Mouse (Mus musculus): ENCODE measurements around the gene Il20ra.
A peak's percentile ranks its signal among the peaks of the same experiment; 100 is the strongest.
"Not testable (repeated sequence)": the region's sequence is repeated elsewhere in the genome, so short reads cannot be mapped to it uniquely, and the experiment has no call there.

Gene Il20ra

DNA sequence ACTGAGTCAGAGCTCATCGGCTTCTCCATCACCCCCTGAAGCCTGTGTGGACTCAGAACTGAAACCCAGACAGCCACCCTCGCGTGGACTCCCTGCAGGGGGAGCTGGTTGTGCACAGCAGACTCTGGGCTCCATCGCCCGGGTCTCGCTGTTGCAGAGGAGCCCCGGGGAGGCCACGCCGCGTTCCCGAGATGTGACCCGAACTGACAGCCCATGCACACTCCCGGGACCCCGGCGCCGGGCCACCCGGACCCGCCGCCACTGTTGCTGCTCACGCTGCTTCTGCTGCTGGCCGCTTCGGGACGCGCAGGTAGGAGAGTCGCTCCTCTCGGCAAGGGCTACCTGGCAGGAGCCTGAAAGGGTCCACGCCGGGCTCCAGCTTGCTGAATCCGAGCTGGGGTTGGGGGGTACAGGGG, at the start of gene Il20ra:
TSS of gene Il20ra (plus strand) at position 150 of the 416 bp plus-strand sequence.
- peak in 1 of 2 experiments; percentile 57 for DNase-seq (ENCODE audit: low spot score in 2 of 2)

- no peak for DNase-seq (ENCODE audit: low spot score in 2 of 2)
Observed at GRCm38 (mm10) chr10:19668973-19669372, 43.4 kb upstream of the Il20ra start.

DNA sequence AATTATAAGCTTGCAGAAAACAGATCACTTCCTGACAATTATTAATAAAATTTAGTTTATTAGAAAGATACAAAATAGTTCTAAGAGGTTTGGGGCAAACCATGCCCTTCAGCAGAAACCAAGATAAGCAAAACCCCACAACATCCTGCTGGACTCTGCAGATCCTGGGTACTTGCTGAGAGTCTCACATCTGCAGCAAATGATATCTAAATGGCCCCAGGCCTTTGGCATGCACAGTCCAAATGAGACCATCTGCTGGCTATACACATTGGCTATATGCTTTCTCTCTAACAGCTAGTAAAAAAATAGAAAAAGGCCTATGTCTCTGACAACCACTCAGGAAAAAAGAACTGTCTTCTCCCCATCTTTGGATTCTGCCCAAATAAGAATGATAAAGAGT, 40.4 kb upstream of the Il20ra start:
- DNase-seq (ENCODE audit: low spot score in 2 of 2) = no peak

DNA sequence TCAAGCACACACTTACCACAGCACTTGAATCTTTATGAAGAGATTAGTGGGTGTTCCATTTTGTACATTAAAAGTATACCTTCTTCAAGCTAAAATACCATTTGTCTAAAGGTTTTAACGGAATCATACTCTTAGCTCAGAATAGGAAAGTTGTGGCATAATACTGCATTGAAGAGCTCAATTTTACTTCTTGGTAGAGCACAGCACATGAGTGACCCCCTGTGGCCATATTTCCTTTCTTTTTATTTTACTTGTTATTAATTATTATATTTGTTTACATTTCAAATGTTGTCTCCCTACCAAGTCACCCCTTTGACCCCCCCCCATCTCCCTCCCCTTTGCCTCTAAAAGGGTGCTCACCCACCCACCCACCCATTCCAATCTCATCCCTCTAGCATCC, 39.2 kb upstream of the Il20ra start:
- DNase-seq (ENCODE audit: low spot score in 2 of 2) = no peak

DNA sequence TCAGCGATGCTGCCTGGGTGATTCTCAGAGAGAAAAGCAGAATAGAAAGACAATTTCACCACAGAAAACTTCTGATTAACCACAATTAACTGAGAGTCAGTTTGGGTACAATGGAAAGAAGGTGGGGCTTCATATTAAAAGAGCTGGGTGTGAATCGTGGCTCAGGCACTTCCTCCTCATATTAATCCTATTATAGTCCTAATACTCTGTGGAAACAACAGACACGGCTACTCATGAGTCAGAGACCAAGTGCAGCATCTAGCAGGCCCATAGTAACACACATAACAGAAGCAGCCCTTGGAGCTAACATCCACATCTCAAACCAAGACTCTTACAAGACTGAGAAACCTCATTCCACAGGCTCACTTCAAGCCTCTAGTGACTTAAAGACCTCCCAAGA, 24.7 kb upstream of the Il20ra start:
- no peak for DNase-seq (ENCODE audit: low spot score in 2 of 2)

GRCm38 (mm10) chr10:19691287-19691686, 21.1 kb upstream of the Il20ra start:
- no peak for DNase-seq (ENCODE audit: low spot score in 2 of 2)

DNA sequence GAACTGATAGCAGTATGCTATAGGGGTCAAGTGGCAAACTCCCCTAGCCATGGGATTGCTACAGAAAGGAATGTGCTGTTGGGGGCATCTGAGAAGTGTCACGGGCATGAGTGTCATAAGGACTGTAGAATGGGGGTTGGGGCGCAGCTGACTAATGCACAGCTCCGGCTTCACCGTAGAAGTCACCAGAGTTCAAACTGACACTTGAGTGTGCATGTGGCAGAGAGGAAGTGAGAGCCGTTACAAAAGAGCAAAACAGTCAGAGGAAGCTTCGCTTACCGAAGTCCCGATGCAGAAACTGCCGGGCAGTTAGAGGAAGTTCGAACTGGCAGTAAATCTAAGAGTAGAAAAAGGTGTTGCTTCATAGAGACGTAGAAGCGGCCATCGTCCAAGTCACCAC, 20.6 kb upstream of the Il20ra start:
- DNase-seq (ENCODE audit: low spot score in 2 of 2) = peak in 1 of 2 experiments; percentile 18

GRCm38 (mm10) chr10:19692332-19692731, 20.0 kb upstream of the Il20ra start:
- DNase-seq (ENCODE audit: low spot score in 2 of 2) = no peak

DNA sequence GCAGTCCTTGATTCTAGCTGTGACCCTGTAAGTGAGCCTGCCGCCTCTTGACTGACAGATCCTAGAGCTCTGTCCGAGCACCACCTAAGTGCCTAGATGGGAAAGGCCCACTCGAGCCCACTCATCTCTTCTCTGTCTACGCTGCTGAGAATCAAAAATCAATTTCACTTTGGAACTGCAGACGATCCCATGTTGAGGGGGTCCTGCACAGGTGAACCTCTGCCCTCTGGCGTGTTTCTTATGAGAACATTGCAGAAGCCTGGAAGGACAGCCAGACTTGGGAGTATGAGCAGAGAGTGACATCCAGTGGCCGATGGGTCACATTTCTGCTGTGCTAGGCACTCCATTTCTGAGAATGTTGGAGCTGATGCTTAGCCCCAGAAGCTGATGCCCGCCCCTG, 19.4 kb upstream of the Il20ra start:
- DNase-seq (ENCODE audit: low spot score in 2 of 2) = peak; percentile 15 to 21

DNA sequence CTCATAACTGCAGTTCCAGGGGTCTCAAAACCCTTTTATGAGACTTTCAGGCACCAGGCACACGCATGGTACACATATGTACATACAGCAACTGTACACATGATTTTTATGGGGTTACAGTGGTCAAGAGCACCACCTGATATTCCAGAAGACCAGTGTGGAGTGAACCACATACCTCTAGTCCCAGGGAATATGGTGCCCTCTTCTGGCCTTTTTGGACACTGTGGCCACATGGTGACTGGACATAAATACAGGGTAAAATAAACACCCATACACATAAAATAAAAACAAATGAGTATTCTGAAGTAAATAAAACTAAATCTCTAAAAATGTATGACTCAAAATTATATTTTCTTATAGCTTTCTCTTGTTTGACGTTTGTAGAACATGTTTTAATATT, 18.7 kb upstream of the Il20ra start:
- DNase-seq (ENCODE audit: low spot score in 2 of 2) = no peak

DNA sequence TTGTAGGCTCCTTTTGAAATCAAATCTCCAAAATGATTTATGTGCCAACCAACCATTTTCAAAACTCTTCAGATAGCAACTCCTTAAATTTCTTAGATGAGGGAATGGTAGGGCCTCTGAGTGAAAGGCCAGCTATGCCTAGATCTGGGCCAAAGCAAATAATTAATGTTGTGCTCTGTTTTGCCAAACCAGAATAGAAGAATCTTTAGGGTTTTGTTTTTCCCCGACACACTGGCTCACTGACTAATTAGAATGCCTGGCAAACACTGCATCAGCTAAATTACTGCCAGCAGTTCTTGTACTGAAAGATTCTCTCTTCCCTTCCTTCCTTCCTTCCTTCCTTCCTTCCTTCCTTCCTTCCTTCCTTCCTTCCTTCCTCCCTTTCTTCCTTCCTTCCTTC, 13.0 kb upstream of the Il20ra start:
- DNase-seq (ENCODE audit: low spot score in 2 of 2) = no peak

DNA sequence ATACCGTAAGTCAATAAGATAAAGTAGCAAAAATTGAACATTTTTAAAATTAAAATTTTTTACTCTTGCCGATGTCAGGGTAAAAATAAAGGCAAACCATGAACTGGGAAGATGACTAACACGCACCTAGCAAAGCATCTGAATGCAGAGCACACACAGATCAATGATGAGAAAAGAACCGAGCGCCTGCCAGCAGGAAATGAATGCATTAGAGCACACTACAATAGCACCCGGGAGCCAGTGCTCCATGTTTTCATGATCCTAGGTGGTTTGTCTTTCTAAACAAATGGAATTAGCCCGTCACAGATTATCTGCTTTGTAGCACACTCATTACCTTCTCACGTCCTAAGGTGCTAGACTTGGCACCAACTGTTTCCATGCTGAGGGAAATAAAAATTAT, 7.9 kb upstream of the Il20ra start:
- no peak for DNase-seq (ENCODE audit: low spot score in 2 of 2)

DNA sequence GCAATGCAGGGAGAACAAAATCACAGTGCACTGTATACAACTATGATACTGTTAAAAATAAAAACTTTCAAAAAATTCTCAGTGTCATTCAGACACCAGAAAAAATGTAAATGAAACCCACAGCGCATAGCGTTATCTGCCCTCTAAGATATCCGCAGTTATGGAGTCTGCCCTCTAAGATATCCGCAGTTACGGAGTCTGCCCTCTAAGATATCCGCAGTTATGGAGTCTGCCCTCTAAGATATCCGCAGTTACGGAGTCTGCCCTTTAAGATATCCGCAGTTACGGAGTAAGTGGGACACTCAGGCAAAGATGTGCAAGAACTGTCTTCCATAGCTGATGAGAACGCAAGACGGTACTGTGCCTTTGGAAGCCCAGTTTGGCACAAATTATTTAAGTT, 4.6 kb upstream of the Il20ra start:
- DNase-seq (ENCODE audit: low spot score in 2 of 2) = no peak

DNA sequence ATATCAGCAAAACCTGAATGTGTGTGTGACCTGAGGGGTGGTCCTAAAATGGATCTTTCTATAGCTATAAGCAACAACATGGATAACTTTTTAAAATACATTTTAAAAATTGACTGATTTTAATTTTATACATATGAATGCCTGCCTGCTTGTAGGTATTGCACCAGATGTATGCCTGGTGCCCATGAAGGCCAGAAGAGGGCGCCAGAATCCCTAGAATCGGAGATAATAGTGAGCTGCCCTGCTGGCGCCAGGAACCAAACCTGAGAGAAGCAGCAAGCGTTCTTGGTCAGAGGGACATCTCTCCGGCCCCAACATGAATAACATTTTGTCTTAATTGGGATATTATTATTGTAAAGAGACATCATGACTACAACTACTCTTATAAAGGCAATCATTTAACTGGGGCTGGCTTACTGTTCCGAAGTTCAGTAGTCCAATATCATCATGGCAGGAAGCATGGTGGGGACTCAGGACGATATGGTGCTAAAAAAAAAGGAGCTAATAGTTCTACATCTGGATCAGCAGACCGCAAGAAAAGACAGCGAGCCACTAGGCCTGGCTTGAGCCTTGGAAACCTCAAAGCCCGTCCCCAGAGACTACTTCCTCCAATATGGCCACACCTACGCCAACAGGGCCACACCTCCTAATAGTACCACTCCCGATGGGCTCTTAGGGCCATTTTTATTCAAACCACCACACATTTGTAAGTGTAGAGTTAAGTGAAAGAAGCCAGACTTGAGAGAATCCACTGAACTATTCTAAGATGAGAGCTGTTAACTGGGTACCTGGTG, 3.9 kb upstream of the Il20ra start:
- DNase-seq (ENCODE audit: low spot score in 2 of 2) = no peak

DNA sequence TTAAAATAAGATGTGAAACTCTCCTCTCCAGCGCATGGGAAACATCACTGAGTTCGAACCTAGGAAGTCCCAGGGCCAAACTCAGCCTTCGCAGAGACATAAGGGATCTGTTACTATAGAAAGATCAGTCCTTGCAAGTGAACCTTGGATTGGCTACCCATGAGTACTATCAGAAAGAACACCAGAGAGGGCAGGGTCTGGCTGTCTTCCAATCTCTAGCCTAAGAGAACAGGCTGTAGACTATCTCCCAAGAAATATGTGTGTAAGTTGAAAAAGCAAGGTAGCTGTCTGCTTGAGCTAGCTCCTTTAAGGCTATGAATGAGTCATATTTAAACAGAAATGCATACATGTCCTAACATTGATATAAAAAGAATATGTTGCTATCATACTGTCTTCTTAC, 1.4 kb upstream of the Il20ra start:
- DNase-seq (ENCODE audit: low spot score in 2 of 2) = no peak

DNA sequence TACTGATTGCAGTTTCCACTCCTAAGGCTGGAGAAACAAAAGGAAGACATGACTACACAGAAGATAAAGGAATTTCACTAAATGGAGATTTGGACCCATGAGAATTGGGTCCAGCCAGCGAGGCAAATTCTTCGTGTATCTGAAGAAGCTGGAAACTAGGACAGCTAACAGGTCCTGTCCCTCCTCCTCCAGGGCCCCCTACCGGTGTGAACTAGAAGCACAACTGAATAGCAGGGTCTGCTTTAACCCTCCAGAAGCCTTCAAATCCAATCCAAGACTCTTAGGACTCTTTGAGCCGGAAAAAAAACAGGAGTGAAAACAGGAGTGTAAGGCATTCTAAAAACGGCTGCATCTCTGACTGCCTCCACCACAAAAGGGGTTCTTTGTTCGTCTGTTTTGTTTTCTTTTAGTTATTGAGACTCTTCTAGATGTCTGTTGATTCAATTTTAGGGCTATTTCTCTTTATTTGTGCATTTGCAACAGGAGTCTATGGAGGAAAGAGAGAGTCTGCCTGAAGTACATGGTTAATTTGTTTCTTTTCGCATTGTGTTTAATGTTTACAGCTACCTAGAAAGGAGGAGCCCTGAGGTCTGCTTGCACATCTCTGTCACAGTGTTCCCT, 709 bp upstream of the Il20ra start:
- no peak for DNase-seq (ENCODE audit: low spot score in 2 of 2)

DNA sequence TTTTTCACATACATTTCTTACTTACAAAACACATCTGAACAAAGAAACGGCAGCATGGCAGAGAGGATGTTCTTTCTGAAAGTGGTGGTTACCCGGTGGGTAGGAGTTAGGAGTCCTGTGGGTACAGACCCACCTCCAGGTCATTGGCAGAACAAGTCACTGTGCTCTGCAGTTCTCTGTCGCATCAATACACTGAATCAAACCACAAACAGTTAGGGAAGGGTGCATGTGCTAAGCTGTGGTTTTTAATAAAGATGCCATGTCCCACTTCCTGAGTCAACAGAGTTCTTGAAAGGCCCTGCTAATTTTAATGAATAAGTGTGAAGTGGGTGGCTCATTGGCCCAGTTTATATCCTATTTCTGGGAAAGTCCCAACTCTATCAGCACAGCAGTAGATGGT, 6.3 kb downstream of the Il20ra start:
- DNase-seq (ENCODE audit: low spot score in 2 of 2) = no peak

GRCm38 (mm10) chr10:19722320-19722719, 9.9 kb downstream of the Il20ra start:
- no peak for DNase-seq (ENCODE audit: low spot score in 2 of 2)

DNA sequence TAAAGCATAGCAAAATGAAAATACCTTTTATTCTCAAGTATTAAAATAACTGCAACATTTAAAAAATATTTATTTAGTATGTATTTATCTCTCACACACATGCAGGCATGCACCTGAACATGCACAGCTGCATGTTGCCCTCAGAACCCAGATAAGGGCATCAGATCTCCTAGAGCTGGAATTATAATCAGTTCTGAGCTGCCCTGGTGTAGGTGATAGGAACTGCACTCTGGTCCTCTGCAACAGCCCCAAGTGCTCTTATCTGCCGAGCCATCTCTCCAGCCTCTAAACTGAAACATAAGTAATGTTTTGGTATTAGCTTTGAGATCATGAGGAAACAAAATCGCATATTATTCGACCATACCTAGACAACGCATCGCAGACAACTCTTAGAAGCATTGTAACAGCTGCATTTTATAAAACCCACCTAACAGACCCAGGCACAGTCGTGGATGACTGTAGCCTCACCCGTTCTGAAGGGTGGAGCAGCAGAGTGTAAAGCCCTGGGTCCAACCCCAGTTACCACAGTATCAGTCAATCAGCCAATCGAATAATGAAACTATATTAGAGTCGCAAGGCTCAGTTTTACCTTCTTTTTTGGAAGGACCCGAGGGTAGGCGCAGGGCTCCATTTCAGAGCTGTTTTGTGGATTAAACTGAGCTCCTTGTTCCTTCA, 11.9 kb downstream of the Il20ra start:
- no peak for DNase-seq (ENCODE audit: low spot score in 2 of 2)

DNA sequence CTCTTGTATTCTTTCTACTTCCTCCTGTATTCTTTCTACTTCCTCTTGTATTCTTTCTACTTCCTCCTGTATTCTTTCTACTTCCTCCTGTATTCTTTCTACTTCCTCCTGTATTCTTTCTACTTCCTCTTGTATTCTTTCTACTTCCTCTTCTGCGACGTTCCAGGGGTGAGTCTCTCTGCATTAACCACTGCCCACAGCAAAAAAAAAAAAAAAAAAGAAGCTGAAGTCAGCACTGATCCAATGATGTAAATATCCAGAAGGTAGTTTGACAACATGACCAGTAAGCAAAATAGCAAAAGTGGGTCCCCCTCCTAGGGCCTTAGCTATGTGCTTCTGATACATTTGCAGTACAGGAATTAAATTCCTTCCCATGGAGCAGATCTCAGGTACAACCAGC, 26.1 kb downstream of the Il20ra start:
- DNase-seq (ENCODE audit: low spot score in 2 of 2) = not testable (repeated sequence)

DNA sequence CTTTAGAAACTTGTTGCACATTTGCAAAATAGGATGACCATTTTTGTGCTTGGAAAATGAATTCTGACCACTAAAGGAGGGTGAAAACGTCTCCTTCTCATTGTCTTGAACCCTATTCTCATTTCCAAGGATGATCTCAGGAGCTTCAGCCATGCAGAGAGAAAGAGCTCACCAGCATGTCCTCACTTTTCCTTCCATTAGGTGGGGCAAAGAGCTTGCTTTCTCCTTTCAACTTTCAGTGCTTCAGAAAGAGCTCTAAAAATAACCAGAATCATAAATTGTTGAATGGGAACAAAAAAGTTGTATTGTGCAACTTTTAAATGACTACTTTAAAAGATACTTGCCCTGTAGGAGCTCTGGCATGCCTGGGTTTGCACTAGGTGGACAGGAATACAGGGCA, 33.3 kb downstream of the Il20ra start:
- DNase-seq (ENCODE audit: low spot score in 2 of 2) = no peak

- no peak for DNase-seq (ENCODE audit: low spot score in 2 of 2)
Observed at GRCm38 (mm10) chr10:19746156-19746555, 33.8 kb downstream of the Il20ra start.

DNA sequence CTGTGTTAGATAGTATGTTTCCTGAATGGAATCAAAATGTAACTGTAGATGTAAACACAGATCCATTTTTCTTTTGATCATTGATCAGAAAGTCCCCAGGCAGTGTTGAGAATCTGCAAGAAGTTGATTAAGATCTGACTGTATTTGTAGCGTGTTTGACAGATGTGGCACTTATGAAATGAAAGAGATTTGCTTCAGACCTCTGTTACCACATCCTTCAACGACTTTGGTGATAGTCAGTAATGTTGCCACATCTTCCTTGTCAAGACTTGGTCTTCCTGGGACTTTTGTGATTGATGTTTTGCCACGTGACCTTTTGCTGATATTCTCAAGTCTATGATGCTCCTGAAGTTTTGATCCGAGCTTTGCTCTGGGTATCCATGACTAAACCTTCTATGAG, 35.3 kb downstream of the Il20ra start:
- no peak for DNase-seq (ENCODE audit: low spot score in 2 of 2)
